In the genomic region with DNA sequence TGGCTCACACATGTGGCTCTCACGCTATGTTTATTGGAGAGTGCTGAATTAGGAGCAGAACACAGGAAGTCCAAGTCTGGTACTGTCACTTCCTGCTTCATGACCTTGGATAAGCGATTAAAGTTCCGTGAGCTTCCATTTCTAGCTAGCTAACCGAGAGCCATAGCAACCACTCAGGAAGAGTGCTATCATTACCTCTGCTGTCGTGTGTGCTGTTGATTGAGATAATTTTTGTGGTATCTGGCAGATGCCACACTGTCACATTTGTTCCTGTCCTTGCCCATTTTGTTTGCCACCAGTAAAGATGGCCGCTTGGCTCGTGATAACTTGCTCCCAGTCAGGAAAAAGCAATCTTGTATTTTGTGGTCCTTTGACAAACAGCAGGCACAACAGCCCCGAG, we compare ENCODE assay signal across 14 mouse cellular contexts.
"Had no signal": no experiment of that assay in that cellular context is flagged by ENCODE, and none has a peak within 500 bp of the region (broad histone marks: within the 10 kb centered on the region; RNA-seq: fewer than 3 reads in every experiment).

No protein-coding gene starts in this region.

- H3K27ac ChIP-seq: limb, embryonic 13.5 days; liver, embryonic 13.5 days; midbrain, embryonic 10.5 days; stomach, postnatal 0 days had no signal

- H3K4me1 ChIP-seq: midbrain, embryonic 10.5 days had no signal

- H3K4me2 ChIP-seq: limb, embryonic 13.5 days; liver, embryonic 13.5 days had no signal

- H3K9ac ChIP-seq: limb, embryonic 13.5 days; liver, embryonic 13.5 days had no signal

- ATAC-seq: inflammation-experienced regulatory T-cells, adult 6 months; intestine, postnatal 0 days had no signal

- DNase-seq: kidney, adult 8-10 months; kidney, postnatal 25 days; layer of hippocampus, adult 9-11 months; layer of hippocampus, postnatal 36 days; liver, embryonic 13.5 days; lung, adult 2 months; midbrain, embryonic 14.5 days; thymus, postnatal 4 days had no signal

- H3K27me3 ChIP-seq: limb, embryonic 13.5 days; liver, embryonic 13.5 days had no signal

- H3K4me3 ChIP-seq: limb, embryonic 13.5 days; liver, embryonic 13.5 days; midbrain, embryonic 10.5 days; myocyte had no signal

- H3K36me3 ChIP-seq: limb, embryonic 13.5 days; liver, embryonic 13.5 days; midbrain, embryonic 10.5 days had no signal

- H3K9me3 ChIP-seq: liver, embryonic 13.5 days; midbrain, embryonic 10.5 days had no signal
